Mouse (Mus musculus): ENCODE measurements around the gene Ank. TPM values are rescaled to one million over a fixed set of nuclear protein-coding genes. Genes with fewer than 3 reads are reported as not detected.

Gene Ank
- total and polyA plus RNA-seq, 3 experiments = 0.04 to 0.15 TPM; not detected in 1

DNA sequence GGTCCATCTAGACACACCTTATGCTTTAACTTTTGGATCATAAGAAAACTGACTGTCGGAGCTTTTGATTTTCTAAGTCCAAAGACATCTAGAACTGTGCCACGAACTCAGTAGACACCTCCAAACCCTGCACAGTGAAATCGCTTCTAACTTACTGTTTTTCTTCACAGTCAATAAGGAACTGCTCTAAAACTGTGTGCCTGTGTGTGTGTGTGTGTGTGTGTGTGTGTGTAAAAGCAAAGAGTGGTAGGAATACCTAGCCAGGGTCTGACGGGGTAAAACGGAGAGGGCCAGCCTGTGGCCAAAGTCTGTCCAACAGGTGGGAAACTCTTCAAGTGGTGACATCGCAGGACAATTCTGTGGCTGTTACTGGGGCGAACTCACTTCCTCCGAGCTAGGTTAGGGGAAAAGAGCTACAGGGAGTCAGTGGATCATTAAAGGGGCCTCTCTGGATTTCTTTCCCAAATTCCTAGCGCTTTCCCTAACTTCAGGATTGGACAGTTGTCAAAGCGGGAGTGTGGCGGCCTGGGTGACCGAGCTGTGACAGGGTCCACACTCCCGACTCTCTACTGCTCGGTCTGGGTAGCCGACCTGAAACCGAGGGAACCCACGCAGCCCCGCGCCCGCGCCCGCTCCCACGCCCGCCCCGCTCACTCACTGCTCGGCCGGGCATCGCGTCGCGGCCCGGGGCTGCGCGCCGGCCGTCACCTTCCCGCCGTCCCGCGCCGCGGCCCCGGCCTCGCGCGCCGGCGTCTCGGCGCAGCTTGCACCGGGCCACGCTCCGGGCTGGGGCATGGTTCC lies 163.5 kb downstream of the Ank start:
- peaks cover 50% of the 10 kb centered on the region for H3K79me2 ChIP-seq (ENCODE audit: control insufficient read depth, insufficient read depth, low read length, poor library complexity)
- H3K27ac ChIP-seq (ENCODE audit: control insufficient read depth, low read depth, low read length) = peak overlapping the region; percentile 9; the same call in 1 of the 2 replicates
- peak overlapping the region; percentile 53 to 69 for H3K4me3 ChIP-seq (ENCODE audit: control insufficient read depth in 1 of 2, insufficient read depth in 1 of 2, low read depth in 2 of 2, low read length in 2 of 2)
- peaks cover 4 to 41% of the 10 kb centered on the region in 2 experiments for H3K36me3 ChIP-seq (ENCODE audit: control insufficient read depth in 1 of 2, insufficient read depth in 2 of 2, low read length in 2 of 2)
- no peaks in the 10 kb centered on the region for H3K9me3 ChIP-seq (replicated peaks; ENCODE audit: insufficient read depth, low read length)
- peaks cover 16 to 27% of the 10 kb centered on the region in 2 experiments for H3K4me1 ChIP-seq (ENCODE audit: control insufficient read depth in 1 of 2, insufficient read depth in 2 of 2, low read length in 2 of 2)
- no peaks in the 10 kb centered on the region for H3K27me3 ChIP-seq (ENCODE audit: control insufficient read depth in 1 of 2, insufficient read depth in 2 of 2, low read length in 2 of 2)
- peak overlapping the region; percentile 90 for H3K9ac ChIP-seq (ENCODE audit: control insufficient read depth, low read depth, low read length, poor library complexity, severe bottlenecking)
- peak; percentile 64 for DNase-seq (ENCODE audit: low read depth, low spot score)
- TF ChIP-seq MEF2A (IDR thresholded peaks at IDR 0.05; ENCODE audit: extremely low read depth, insufficient replicate concordance, low read depth, low read length, poor library complexity, severe bottlenecking) = no peak
- TF ChIP-seq ELF1 (IDR thresholded peaks at IDR 0.05; ENCODE audit: low read depth, low read length) = no peak
- TF ChIP-seq UBTF (IDR thresholded peaks at IDR 0.05; ENCODE audit: borderline replicate concordance, insufficient read depth, low read depth, low read length) = no peak
- TF ChIP-seq RAD21 (IDR thresholded peaks at IDR 0.05; ENCODE audit: low read depth, low read length) = no peak
- no peak for TF ChIP-seq CTCF (IDR thresholded peaks at IDR 0.05 in 2 of 3, conservative IDR thresholded peaks at IDR 0.05 in 1 of 3; ENCODE audit: control insufficient read depth in 1 of 3, insufficient read depth in 1 of 3, low read depth in 2 of 3, low read length in 3 of 3, poor library complexity in 1 of 3, severe bottlenecking in 1 of 3)
- no peak for TF ChIP-seq E2F4 (IDR thresholded peaks at IDR 0.05; ENCODE audit: borderline replicate concordance, low read depth, low read length)
- TF ChIP-seq NRF1 (IDR thresholded peaks at IDR 0.05; ENCODE audit: insufficient read depth, low read depth, low read length, poor library complexity, severe bottlenecking) = 0 out of 2 replicates have a peak, but pooled peaks have one; percentile 6
- peak; percentile 56 for TF ChIP-seq SIN3A (IDR thresholded peaks at IDR 0.05; ENCODE audit: low read length)
- no peak for TF ChIP-seq ZKSCAN1 (IDR thresholded peaks at IDR 0.05; ENCODE audit: low read depth, low read length)
- no peak for TF ChIP-seq TCF12 (IDR thresholded peaks at IDR 0.05; ENCODE audit: low read depth, low read length)
- TF ChIP-seq ETS1 (IDR thresholded peaks at IDR 0.05; ENCODE audit: low read depth, low read length) = no peak
- no peak for TF ChIP-seq MXI1 (IDR thresholded peaks at IDR 0.05; ENCODE audit: low read depth, low read length)
- TF ChIP-seq HCFC1 (IDR thresholded peaks at IDR 0.05; ENCODE audit: low read depth, low read length) = 0 out of 2 replicates have a peak, but pooled peaks have one; percentile 45
- TF ChIP-seq EP300 (IDR thresholded peaks at IDR 0.05; ENCODE audit: low read depth in 1 of 2, low read length in 2 of 2) = no peak
- no peak for TF ChIP-seq JUND (IDR thresholded peaks at IDR 0.05; ENCODE audit: low read depth, low read length)
- TF ChIP-seq CHD1 (IDR thresholded peaks at IDR 0.05; ENCODE audit: low read depth, low read length) = 0 out of 2 replicates have a peak, but pooled peaks have one; percentile 74
- TF ChIP-seq TBP (IDR thresholded peaks at IDR 0.05; ENCODE audit: low read depth, low read length) = no peak
- no peak for TF ChIP-seq SMC3 (IDR thresholded peaks at IDR 0.05; ENCODE audit: low read depth, low read length)
- TF ChIP-seq MAFK (IDR thresholded peaks at IDR 0.05; ENCODE audit: borderline replicate concordance, low read depth, low read length) = no peak
- no peak for TF ChIP-seq KAT2A (conservative IDR thresholded peaks at IDR 0.05; ENCODE audit: low read depth, low read length)

Data from MEL (cell line).